In genomic region chr17:44188042-44188768, GRCm38 (mm10) we compare ENCODE assay signal across 8 mouse cellular contexts. TPM values are rescaled to one million over a fixed set of nuclear protein-coding genes. Genes with fewer than 3 reads are reported as not detected.
A peak's percentile ranks its signal among the peaks of the same experiment; 100 is the strongest.
DNase-seq lines count a peak whose midpoint lies in the region; ATAC-seq and TF ChIP-seq lines count a peak whose summit lies in the region.

TSS of gene Clic5 (plus strand) at chr17:44188584.

- H3K4me3 ChIP-seq in ES-E14 (ENCODE audit: insufficient read depth in 1 of 2, low read depth in 1 of 2, low read length in 2 of 2, poor library complexity in 1 of 2, severe bottlenecking in 1 of 2) (peak within 1 kb of the TSS; percentile 33 to 55), macrophage (ENCODE audit: inconsistent target) (peak within 1 kb of the TSS; percentile 3; the same call in 1 of the 2 replicates)
- H3K4me3 ChIP-seq in embryonic fibroblast, embryonic 13.5 days (ENCODE audit: insufficient read depth, low read length), result peak within 1 kb of the TSS; percentile 39
- H3K4me3 ChIP-seq in heart, postnatal 0 days (ENCODE audit: low read depth, low read length), result peak within 1 kb of the TSS; percentile 92
- H3K4me3 ChIP-seq in stomach, embryonic 16.5 days (replicated peaks; ENCODE audit: low read length), result peak within 1 kb of the TSS; percentile 52

- no peak for TF ChIP-seq CTCF in embryonic fibroblast, embryonic 13.5 days (IDR thresholded peaks at IDR 0.05; ENCODE audit: borderline replicate concordance, insufficient read depth, low read length)
- TF ChIP-seq CTCF in heart, postnatal 0 days (IDR thresholded peaks at IDR 0.05; ENCODE audit: low read depth), result peak; percentile 62

- H3K27me3 ChIP-seq in heart, postnatal 0 days (ENCODE audit: control insufficient read depth, insufficient read depth, low read length), result no peaks in the 10 kb centered on the region
- H3K27me3 ChIP-seq in stomach, embryonic 16.5 days (ENCODE audit: control insufficient read depth, insufficient read depth, low read length), result peaks cover 7% of the 10 kb centered on the region; the same call in 1 of the 2 replicates

- H3K4me2 ChIP-seq in heart, postnatal 0 days (ENCODE audit: low read depth, low read length), result peak within 1 kb of the TSS; percentile 71
- H3K4me2 ChIP-seq in stomach, embryonic 16.5 days (ENCODE audit: low read depth, low read length), result peak within 1 kb of the TSS; percentile 92

- H3K4me1 ChIP-seq in ES-E14 (ENCODE audit: control insufficient read depth in 2 of 2, insufficient read depth in 2 of 2, low read length in 2 of 2, poor library complexity in 1 of 2), result peaks cover 2 to 5% of the 10 kb centered on the region in 2 experiments; a peak in 3 of 4 replicates
- H3K4me1 ChIP-seq in embryonic fibroblast, embryonic 13.5 days (ENCODE audit: control insufficient read depth, insufficient read depth, low read length), result no peaks in the 10 kb centered on the region
- peaks cover 29% of the 10 kb centered on the region for H3K4me1 ChIP-seq in heart, postnatal 0 days (ENCODE audit: control insufficient read depth, insufficient read depth)
- peaks cover 4% of the 10 kb centered on the region; the same call in 1 of the 2 replicates for H3K4me1 ChIP-seq in stomach, embryonic 16.5 days (ENCODE audit: control insufficient read depth, insufficient read depth, low read length)

- no peak within 1 kb of the TSS for H3K9ac ChIP-seq in ES-E14 (ENCODE audit: insufficient read depth, low read depth, low read length, poor library complexity, severe bottlenecking)
- H3K9ac ChIP-seq in heart, postnatal 0 days (replicated peaks; ENCODE audit: low read depth, low read length), result peak within 1 kb of the TSS; percentile 92
- peak within 1 kb of the TSS; percentile 73 for H3K9ac ChIP-seq in stomach, embryonic 16.5 days (ENCODE audit: low read length)

- ATAC-seq in heart, postnatal 0 days (ENCODE audit: insufficient read depth, low read depth), result peak; percentile 93
- peak; percentile 63; the same call in 1 of the 2 replicates for ATAC-seq in stomach, embryonic 16.5 days (ENCODE audit: insufficient read depth, low FRiP score)

- DNase-seq in 416B (ENCODE audit: low read depth) (peak; percentile 15), ES-E14 (ENCODE audit: low read depth, low spot score) (peak; percentile 34)
- peak; percentile 92 for DNase-seq in heart, postnatal 0 days (ENCODE audit: low spot score)
- DNase-seq in kidney, postnatal 14 days, result peak; percentile 77
- DNase-seq in frontal cortex, postnatal 14 days (ENCODE audit: low spot score in 2 of 2), result no peak

- in situ Hi-C loops in ES-E14 (cut with MboI; ENCODE audit: low sequenced_read_pairs in 2 of 2, unreplicated experiment in 2 of 2), result no loop called here

- no peaks in the 10 kb centered on the region for H3K79me2 ChIP-seq in macrophage (ENCODE audit: inconsistent target)

- TF ChIP-seq EP300 in heart, postnatal 0 days (IDR thresholded peaks at IDR 0.05; ENCODE audit: low read depth), result peak; percentile 62; the same call in 1 of the 2 replicates

- no peaks in the 10 kb centered on the region for H3K9me3 ChIP-seq in ES-E14 (ENCODE audit: control insufficient read depth, insufficient read depth, low read depth, low read length)
- 0 out of 2 replicates have a peak, but pooled peaks cover 4% of the 10 kb centered on the region for H3K9me3 ChIP-seq in heart, postnatal 0 days (replicated peaks; ENCODE audit: control insufficient read depth, low read length)
- no peaks in the 10 kb centered on the region for H3K9me3 ChIP-seq in stomach, embryonic 16.5 days (replicated peaks; ENCODE audit: control insufficient read depth, low read length)

- WGBS in heart, postnatal 0 days, result 3% methylated on average over 24 of the region's 24 CpGs
- 6% methylated on average over 24 of the region's 24 CpGs for WGBS in macrophage (ENCODE audit: missing documents)
- 6% methylated on average over 24 of the region's 24 CpGs for WGBS in stomach, embryonic 16.5 days

- H3K36me3 ChIP-seq in ES-E14 (ENCODE audit: control insufficient read depth, insufficient read depth, low read length, poor library complexity, severe bottlenecking) (no peaks in the 10 kb centered on the region), macrophage (ENCODE audit: inconsistent target) (no peaks in the 10 kb centered on the region)
- H3K36me3 ChIP-seq in heart, postnatal 0 days (replicated peaks; ENCODE audit: control insufficient read depth, insufficient read depth, low read length), result no peaks in the 10 kb centered on the region
- no peaks in the 10 kb centered on the region for H3K36me3 ChIP-seq in stomach, embryonic 16.5 days (ENCODE audit: control insufficient read depth, insufficient read depth, low read length)

- no peak within 1 kb of the TSS for H3K27ac ChIP-seq in ES-E14 (ENCODE audit: insufficient read depth, low read depth, low read length, poor library complexity, severe bottlenecking)
- no peak within 1 kb of the TSS for H3K27ac ChIP-seq in embryonic fibroblast, embryonic 13.5 days (ENCODE audit: insufficient read depth, low read length)
- H3K27ac ChIP-seq in heart, postnatal 0 days (ENCODE audit: low read depth), result peak within 1 kb of the TSS; percentile 95
- no peak within 1 kb of the TSS for H3K27ac ChIP-seq in macrophage
- no peak within 1 kb of the TSS; the same call in 1 of the 2 replicates for H3K27ac ChIP-seq in stomach, embryonic 16.5 days (ENCODE audit: low read length)

- no peak for TF ChIP-seq POLR2A in embryonic fibroblast, embryonic 13.5 days (IDR thresholded peaks at IDR 0.05; ENCODE audit: low read depth, low read length)

TF ChIP-seq in ES-E14, 5 proteins besides CTCF, POLR2A, EP300 and RAD21:
- TF ChIP-seq MAFK (IDR thresholded peaks at IDR 0.05; ENCODE audit: insufficient read depth, low read depth, low read length), result peak; percentile 63
- TF ChIP-seq CHD2 (IDR thresholded peaks at IDR 0.05; ENCODE audit: low read depth, low read length), result no peak

RNA-seq across cellular contexts. Expression of gene Clic5, which starts in this region (rescaled TPM):
- 0.05 and 0.49 TPM in 2 replicates for total RNA-seq in ES-E14 (2012; rRNA removed)
- polyA plus RNA-seq in embryonic fibroblast, embryonic 13.5 days (2011; ENCODE audit: insufficient read length, low read depth, missing spikeins), result 0.13 and 0.23 TPM in 2 replicates
- total RNA-seq in heart, postnatal 0 days (2014; rRNA removed; ENCODE audit: low replicate concordance), result 37.0 and 55.8 TPM in 2 replicates
- 15.5 and 17.8 TPM in 2 replicates for polyA plus RNA-seq in heart, postnatal 0 days (2015; fragmentation: Nextera tagmentation; extraction: Ambion mirVana)
- total RNA-seq in macrophage (2018; cell fraction: chromatin; rRNA removed), result 1 to 10 TPM in 13 of 26 experiments, under 1 TPM in 10, not detected in 3; 0.12 to 9.8 (median 2.1) TPM
- total RNA-seq in macrophage (2018; cell fraction: cytosol; rRNA removed), result 10 to 100 TPM in 12 of 26 experiments, 1 to 10 TPM in 1, under 1 TPM in 13; 0.41 to 32.3 (median 4.8) TPM
- 10 to 100 TPM in 11 of 26 experiments, 1 to 10 TPM in 2, under 1 TPM in 13; 0.23 to 27.6 (median 4.2) TPM for total RNA-seq in macrophage (2018; cell fraction: nucleus; rRNA removed)
- polyA plus RNA-seq in macrophage (2018), result 0.14 to 0.87 TPM (median 0.23 TPM) in 3 replicates
- 7.3 and 9.1 TPM in 2 replicates for polyA plus RNA-seq in stomach, embryonic 16.5 days (2015; fragmentation: Nextera tagmentation; extraction: Ambion mirVana)

Comparison
In these comparisons a context has a peak if more than half of its experiments do, and no peak if none do; other contexts are left out.
1. RNA of gene Clic5 (total RNA-seq): 37.0 to 55.8 TPM in heart, postnatal 0 days; 0.05 to 0.49 TPM in ES-E14; every median in the first group is over 10 times any median in the second.
2. Peak in DNase-seq and H3K4me3 ChIP-seq in ES-E14; RNA of the gene not detected or under 1 TPM.
3. DNase-seq: peak in 416B (single experiment), heart, postnatal 0 days (single experiment) and kidney, postnatal 14 days (single experiment); none in frontal cortex, postnatal 14 days (0 of 2).
4. H3K4me3 ChIP-seq: peak in every context shown above with its lines; median percentile 92 in heart, postnatal 0 days; 52 in stomach, embryonic 16.5 days; 44 in ES-E14; 39 in embryonic fibroblast, embryonic 13.5 days; 3 in macrophage.